Mouse (Mus musculus) hindbrain, postnatal 0 days (tissue): ENCODE data around the gene Trim67. TPM values are rescaled to one million over a fixed set of nuclear protein-coding genes. Genes with fewer than 3 reads are reported as not detected.

Source experiments
- ATAC-seq: fragments of 200-750 bp; cut with Nextera tagmentation; 2 replicates; pipeline ENCODE4 v1.8.0; 2017; ENCODE audit warnings: mild to moderate bottlenecking, moderate TSS enrichment, moderate library complexity
- DNase-seq: peaks from one replicate; pipeline ENCODE4 v3.0.0-alpha.2; 2015; ENCODE audit warnings: low spot score
- H3K27ac ChIP-seq: fragments of 300-500 bp; sonication (generic); 2 replicates; pipeline ENCODE4 v1.5.1; 2014; ENCODE audit warnings: mild to moderate bottlenecking
- H3K27me3 ChIP-seq: fragments of 300-500 bp; sonication (generic); 2 replicates; pipeline ENCODE4 v1.6.1; 2014; ENCODE audit warnings: low read length, mixed read lengths; ENCODE audit not compliant: insufficient read depth
- H3K36me3 ChIP-seq: fragments of 300-500 bp; sonication (generic); 2 replicates; pipeline ENCODE4 v1.6.1; 2014; ENCODE audit warnings: low read length, mixed read lengths; ENCODE audit not compliant: insufficient read depth
- H3K4me1 ChIP-seq: fragments of 300-500 bp; sonication (generic); 2 replicates; pipeline ENCODE4 v1.6.1; 2014; ENCODE audit warnings: antibody characterized with exemption, low read length, mixed read lengths; ENCODE audit not compliant: insufficient read depth
- H3K4me2 ChIP-seq: fragments of 300-500 bp; sonication (generic); 2 replicates; pipeline ENCODE4 v1.6.1; 2014; ENCODE audit warnings: low read depth, mild to moderate bottlenecking, low read length, moderate library complexity, mixed read lengths
- H3K4me3 ChIP-seq: fragments of 300-500 bp; sonication (generic); 2 replicates; pipeline ENCODE4 v1.5.1; 2014; ENCODE audit warnings: low read length
- H3K9ac ChIP-seq: fragments of 300-500 bp; sonication (generic); replicated peaks from 2 replicates; pipeline ENCODE4 v1.6.1; 2014; ENCODE audit warnings: mild to moderate bottlenecking, low read length, moderate library complexity, mixed read lengths
- H3K9me3 ChIP-seq: fragments of 300-500 bp; sonication (generic); 2 replicates; pipeline ENCODE4 v1.6.1; 2016; ENCODE audit warnings: low read length, mixed read lengths
- CTCF ChIP-seq: IDR thresholded peaks from 2 replicates; pipeline ENCODE4 v1.5.1; 2016; ENCODE audit warnings: antibody characterized with exemption, control low read depth, low read depth
- WGBS: fragments of 180-500 bp; shearing (Covaris S2); extraction: QIAGEN DNeasy Blood & Tissue Kit; methylation state at CpG from one replicate; pipeline ENCODE4 v1.1.7; 2014; 5-methylcytosine and 5-hydroxymethylcytosine counted together
- polyA plus RNA-seq: library from polyadenylated mRNA; unstranded; fragments of >200 nt; fragmentation: Nextera tagmentation; extraction: Ambion mirVana; gene quantifications from 2 replicates; pipeline ENCODE4 v1.2.1, GENCODE M21; 2015
- total RNA-seq: library from RNA; depleted of rRNA; stranded (reverse); fragments of >200 nt; gene quantifications from 2 replicates; pipeline ENCODE4 v1.2.3, GENCODE M21; 2014

Trim67 gene
- total and polyA plus RNA-seq, 2 experiments from 2014 or later, result 19.5 to 75.3 TPM

DNA sequence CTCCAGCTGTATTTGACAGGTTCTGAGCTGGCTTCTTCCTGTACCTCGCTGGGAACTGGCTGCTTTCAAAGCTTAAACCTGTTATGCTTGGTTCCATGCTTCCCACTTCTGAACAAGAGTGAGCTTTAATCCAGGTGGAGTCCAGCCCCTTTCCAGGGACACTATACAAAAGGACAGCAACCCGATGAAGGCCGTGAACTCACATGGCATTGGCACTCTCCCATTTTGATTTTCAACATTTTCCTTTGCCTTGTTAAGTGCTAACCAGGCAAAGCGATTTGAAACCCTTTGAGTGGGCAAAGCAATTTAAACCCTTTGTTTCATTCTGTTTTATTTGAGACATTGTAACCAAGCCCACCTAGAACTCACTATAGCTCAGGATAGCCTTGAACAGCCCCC, 38.1 kb upstream of the Trim67 start:
- Histone ChIP-seq H3K27me3 (peaks cover 18% of the 10 kb centered on the region), H3K9me3 (no peaks in the 10 kb centered on the region), H3K36me3 (no peaks in the 10 kb centered on the region), H3K27ac (no peak overlapping the region), H3K4me1 (peaks cover 8% of the 10 kb centered on the region; the same call in 1 of the 2 replicates), H3K4me2 (no peak overlapping the region), H3K9ac (no peak overlapping the region), H3K4me3 (no peak overlapping the region)
- TF ChIP-seq CTCF, result no peak
- no peak for ATAC-seq
- DNase-seq, result no peak
- WGBS, result 55% methylated on average over 4 of the region's 4 CpGs

DNA sequence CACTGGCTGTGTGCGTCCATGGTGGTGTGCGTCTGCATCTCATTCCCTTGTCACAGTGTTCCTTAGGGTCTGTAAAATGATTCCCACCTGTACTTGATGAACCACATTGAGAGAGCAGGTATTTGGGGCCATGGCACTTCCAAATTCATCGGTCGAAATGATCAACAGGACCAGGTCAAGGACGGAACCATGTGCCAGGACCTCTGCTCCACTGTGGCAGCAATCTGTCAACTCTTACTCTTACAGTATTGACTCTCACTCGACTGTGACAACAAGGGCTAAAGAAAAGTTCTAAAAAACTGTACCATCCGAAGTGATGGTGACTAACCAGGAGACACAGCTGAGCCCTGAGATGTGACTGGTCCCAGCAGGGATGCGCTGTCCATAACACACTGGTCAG, 37.4 kb upstream of the Trim67 start:
- Histone ChIP-seq H3K4me2 (no peak overlapping the region), H3K4me1 (peaks cover 8% of the 10 kb centered on the region; the same call in 1 of the 2 replicates), H3K9me3 (no peaks in the 10 kb centered on the region), H3K36me3 (no peaks in the 10 kb centered on the region), H3K4me3 (no peak overlapping the region), H3K9ac (no peak overlapping the region), H3K27ac (no peak overlapping the region), H3K27me3 (peaks cover 12% of the 10 kb centered on the region; the same call in 1 of the 2 replicates)
- DNase-seq (no peak), ATAC-seq (no peak)
- WGBS, result 84% methylated on average over 8 of the region's 8 CpGs
- no peak for TF ChIP-seq CTCF

DNA sequence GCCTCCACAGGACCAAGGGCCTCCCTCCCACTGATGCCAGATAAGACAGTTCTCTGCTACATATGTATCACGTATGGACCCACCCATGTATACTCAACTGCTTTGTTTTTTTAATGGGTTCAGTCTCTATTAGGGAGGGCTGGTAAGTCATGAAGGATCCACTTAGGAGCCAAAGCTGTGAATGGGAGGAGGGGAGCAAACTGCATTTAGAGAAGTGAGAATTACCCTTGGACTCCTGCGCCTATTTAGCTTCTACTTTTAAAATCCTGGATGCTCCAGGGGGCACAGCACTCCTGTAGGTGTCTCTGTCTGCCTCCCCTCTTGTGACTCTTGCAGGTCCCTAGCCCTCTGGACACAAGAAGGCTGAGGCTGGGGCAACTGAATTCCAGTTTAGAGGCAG, 36.7 kb upstream of the Trim67 start:
- Histone ChIP-seq H3K9me3 (no peaks in the 10 kb centered on the region), H3K4me2 (no peak overlapping the region), H3K27me3 (0 out of 2 replicates have a peak, but pooled peaks cover 6% of the 10 kb centered on the region), H3K4me1 (peaks cover 4% of the 10 kb centered on the region; the same call in 1 of the 2 replicates), H3K9ac (no peak overlapping the region), H3K36me3 (no peaks in the 10 kb centered on the region), H3K4me3 (no peak overlapping the region), H3K27ac (no peak overlapping the region)
- TF ChIP-seq CTCF, result no peak
- DNase-seq (no peak), ATAC-seq (no peak)
- 70% methylated on average over 2 of the region's 2 CpGs for WGBS

DNA sequence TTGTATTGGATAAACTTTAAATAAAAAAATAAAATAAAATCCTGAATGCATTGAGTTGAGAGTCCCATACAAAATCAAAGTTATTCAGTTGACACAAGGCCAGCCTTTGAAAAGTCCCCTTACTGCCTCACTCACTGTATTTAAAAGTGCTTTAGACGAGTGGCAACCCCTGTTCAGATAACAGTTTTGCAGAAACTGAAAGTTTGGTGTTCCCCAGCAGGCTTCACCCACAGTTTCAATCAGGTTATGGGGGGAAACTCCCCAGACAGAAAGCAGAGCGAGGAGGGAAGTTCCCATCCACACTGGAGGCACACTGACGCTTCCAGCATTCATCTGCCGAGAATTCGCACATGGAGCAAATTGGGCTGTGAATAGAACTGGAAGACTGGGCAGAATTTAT, 36.3 kb upstream of the Trim67 start:
- DNase-seq, result no peak
- H3K36me3 ChIP-seq, result no peaks in the 10 kb centered on the region
- 58% methylated on average over 5 of the region's 5 CpGs for WGBS

DNA sequence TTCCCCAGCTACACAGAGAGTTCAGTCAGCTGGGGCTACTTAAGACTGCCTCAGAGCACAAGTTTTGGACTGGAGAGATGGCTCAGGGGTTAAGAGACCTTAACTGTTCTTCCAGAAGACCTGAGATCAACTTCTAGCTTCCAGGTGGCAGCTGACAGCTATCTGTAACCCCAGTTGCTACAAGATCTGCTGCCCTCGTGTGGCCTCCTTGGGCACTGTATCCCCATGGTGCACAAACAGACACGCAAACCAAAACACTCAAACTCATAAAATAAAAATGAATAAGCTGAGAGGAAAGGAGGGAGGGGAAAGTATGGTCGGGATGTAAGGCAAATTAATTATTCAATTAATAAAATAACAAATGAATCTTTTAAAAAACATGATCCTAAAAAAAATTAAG, 34.3 kb upstream of the Trim67 start:
- H3K9ac ChIP-seq, result no peak overlapping the region
- ATAC-seq (no peak), DNase-seq (peak; percentile 55)
- no peaks in the 10 kb centered on the region for H3K9me3 ChIP-seq
- H3K4me3 ChIP-seq, result no peak overlapping the region
- 39% methylated on average over 3 of the region's 3 CpGs for whole genome bisulfite sequencing
- no peaks in the 10 kb centered on the region for H3K27me3 ChIP-seq
- no peaks in the 10 kb centered on the region for H3K36me3 ChIP-seq
- TF ChIP-seq CTCF, result peak; percentile 66
- no peaks in the 10 kb centered on the region for H3K4me1 ChIP-seq
- H3K27ac ChIP-seq, result no peak overlapping the region
- no peak overlapping the region for H3K4me2 ChIP-seq

More for the DNA sequence above, 36.3 kb upstream of the Trim67 start:
- no peak for TF ChIP-seq CTCF
- ATAC-seq, result no peak
- Histone ChIP-seq H3K4me3 (no peak overlapping the region), H3K27me3 (0 out of 2 replicates have a peak, but pooled peaks cover 3% of the 10 kb centered on the region), H3K4me1 (no peaks in the 10 kb centered on the region), H3K27ac (no peak overlapping the region), H3K9ac (no peak overlapping the region), H3K4me2 (no peak overlapping the region), H3K9me3 (no peaks in the 10 kb centered on the region)

DNA sequence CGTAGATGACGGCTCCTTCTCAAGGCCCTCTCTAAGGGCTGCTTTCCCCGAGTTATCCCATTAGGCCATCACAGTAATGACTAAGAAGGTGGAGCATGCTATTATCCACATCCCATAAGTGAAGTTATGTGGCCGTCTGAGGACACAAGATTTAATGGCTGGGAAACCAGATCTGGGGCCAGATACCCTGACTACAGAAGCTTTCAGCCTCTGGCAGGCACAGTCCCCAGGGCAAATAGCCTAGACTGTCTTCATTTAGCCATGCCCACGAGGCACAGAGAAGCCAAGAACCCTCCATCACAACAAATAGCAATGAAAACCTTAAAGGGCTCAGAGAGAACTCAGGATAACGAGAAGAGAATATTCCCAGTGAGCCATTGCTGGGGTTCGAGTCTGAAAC, 29.8 kb upstream of the Trim67 start:
- no peaks in the 10 kb centered on the region for H3K4me1 ChIP-seq
- H3K27me3 ChIP-seq, result no peaks in the 10 kb centered on the region
- ATAC-seq (no peak), DNase-seq (no peak)
- no peak for TF ChIP-seq CTCF
- H3K36me3 ChIP-seq, result no peaks in the 10 kb centered on the region
- no peak overlapping the region for H3K4me2 ChIP-seq
- H3K27ac ChIP-seq, result no peak overlapping the region
- whole genome bisulfite sequencing, result 71% methylated on average over 7 of the region's 7 CpGs
- H3K9ac ChIP-seq, result no peak overlapping the region
- no peaks in the 10 kb centered on the region for H3K9me3 ChIP-seq
- no peak overlapping the region for H3K4me3 ChIP-seq

DNA sequence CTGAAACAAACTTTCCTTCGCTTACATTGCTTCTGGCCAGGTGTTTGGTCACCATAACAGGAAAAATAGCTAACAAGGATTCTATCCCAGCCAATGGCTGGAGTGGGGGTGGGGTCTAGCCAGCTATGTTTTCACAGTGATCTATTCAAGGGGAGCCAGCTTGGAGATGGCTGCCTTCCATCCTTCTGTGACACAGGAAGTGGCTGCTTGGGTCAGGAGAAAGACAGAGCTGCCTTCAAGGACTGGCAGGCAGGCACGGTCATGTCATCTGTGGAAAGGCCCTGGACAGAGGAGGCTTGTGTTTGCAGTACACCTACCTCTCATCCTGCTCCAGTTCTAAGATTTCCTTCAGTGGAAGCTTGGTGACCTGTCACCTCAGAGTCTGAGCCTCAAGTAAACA, 20.5 kb upstream of the Trim67 start:
- Histone ChIP-seq H3K27ac (0 out of 2 replicates have a peak overlapping the region, but pooled peaks have one; percentile 8), H3K4me3 (no peak overlapping the region), H3K36me3 (no peaks in the 10 kb centered on the region), H3K4me2 (no peak overlapping the region), H3K9me3 (no peaks in the 10 kb centered on the region), H3K4me1 (no peaks in the 10 kb centered on the region), H3K9ac (no peak overlapping the region), H3K27me3 (no peaks in the 10 kb centered on the region)
- ATAC-seq (peak; percentile 84), DNase-seq (peak; percentile 46)
- WGBS, result 57% methylated on average over 2 of the region's 2 CpGs
- TF ChIP-seq CTCF, result no peak
